Mouse (Mus musculus): ENCODE data around the gene Ankra2.

DNA sequence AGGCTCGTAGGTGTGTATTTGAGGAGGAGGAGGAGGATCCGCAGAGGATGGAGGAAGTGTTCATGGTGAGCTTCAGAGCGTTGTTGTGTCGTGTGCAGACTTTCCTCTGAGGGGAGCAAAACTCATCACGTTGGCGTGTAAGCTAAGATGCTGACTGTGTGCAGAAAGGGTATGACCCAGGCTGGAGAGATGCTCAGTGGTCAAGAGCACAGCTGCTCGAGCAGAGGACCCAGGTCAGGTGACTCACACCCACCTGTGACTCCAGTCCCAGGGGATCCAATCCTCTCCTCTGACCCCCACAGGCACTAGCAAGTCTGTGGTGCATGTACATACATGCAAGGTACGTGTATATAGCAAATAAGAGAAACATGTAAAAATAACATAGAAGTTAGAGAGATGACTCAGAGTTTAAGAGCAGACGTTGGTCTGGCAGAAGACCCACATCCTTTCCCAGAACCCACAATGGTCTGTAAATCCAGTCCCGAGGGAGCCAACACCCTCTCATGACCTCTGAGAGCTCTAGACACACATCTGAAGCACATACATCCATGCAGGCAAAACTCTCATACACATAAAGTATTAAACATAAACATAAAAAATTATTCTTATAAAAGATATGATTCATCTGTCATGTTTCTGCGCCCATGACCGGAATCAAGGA lies 18.2 kb downstream of the Ankra2 start:
- TF ChIP-seq CTCF (IDR thresholded peaks at IDR 0.05; ENCODE audit: low read depth) (no peak), EP300 (IDR thresholded peaks at IDR 0.05; ENCODE audit: low read depth) (no peak)
